Mouse (Mus musculus): ENCODE results near the gene Cyp2t4. TPM values are rescaled to one million over a fixed set of nuclear protein-coding genes. Genes with fewer than 3 reads are reported as not detected.
A peak's percentile ranks its signal among the peaks of the same experiment; 100 is the strongest.

Gene Cyp2t4
- total and polyA plus RNA-seq, 2 experiments, result not detected

DNA sequence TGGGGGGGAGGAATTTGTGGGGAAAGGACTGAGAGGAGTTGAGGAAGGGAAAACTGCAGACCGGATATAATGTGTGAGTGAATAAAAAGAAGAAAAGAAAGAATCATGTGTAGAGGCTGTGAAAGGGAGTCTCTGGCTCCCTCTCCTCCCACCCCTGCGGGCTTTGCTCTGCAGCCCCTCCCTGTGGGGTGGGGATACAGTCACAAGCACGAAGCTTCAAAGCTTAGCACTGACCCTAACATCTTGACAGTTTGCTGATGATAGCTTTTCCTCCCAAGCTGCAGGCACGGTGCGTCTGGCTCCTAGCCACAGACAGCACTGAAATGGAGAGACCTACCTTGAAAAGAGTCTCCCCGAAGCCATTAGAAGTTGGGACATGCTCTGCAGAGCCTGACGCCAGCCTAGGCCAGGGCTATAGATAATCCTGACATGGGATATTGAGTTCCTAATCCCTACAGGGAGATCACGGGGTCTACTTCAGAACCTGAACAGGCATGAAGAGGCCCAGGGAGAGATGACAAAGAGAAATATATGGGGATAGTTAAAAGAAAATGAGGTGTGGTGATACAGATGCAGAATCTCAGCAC, 17.0 kb upstream of the Cyp2t4 start:
- 51% methylated on average over 8 of the region's 8 CpGs for whole genome bisulfite sequencing
- DNase-seq (ENCODE audit: extremely low read depth, low read depth, low spot score), result peak; percentile 32
- no peak overlapping the region for H3K4me3 ChIP-seq (ENCODE audit: insufficient read depth, low read depth, low read length)

DNA sequence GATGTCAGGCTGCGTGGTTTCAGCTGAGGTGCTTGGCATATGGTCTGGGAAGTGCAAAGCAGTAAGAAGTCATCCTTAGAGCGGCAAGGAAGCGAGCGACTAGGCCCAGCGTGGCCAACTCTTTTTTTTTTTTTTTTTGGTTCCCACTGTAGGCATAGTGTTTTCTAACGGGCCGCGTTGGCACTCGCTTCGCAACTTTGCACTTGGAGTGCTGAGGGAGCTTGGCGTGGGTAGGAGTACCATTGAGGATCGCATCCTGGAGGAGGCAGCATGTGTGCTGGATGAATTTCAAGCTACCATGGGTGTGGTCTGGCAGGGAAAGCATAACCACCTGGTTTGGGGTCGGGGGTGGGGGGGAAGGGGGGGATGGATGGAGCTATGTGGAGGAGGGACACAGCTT, 2.5 kb downstream of the Cyp2t4 start:
- DNase-seq (ENCODE audit: extremely low read depth, low read depth, low spot score), result no peak
- Histone ChIP-seq H3K27me3 (ENCODE audit: control insufficient read depth, insufficient read depth, low read length) (no peaks in the 10 kb centered on the region), H3K9ac (ENCODE audit: low read depth, low read length) (no peak overlapping the region), H3K27ac (replicated peaks; ENCODE audit: insufficient read depth, low read depth, low read length) (no peak overlapping the region), H3K36me3 (ENCODE audit: control insufficient read depth, insufficient read depth, low read length) (peaks cover 10% of the 10 kb centered on the region; the same call in 1 of the 2 replicates), H3K79me2 (ENCODE audit: control insufficient read depth, insufficient read depth, low read length) (no peaks in the 10 kb centered on the region), H3K4me1 (ENCODE audit: control insufficient read depth, insufficient read depth, low read length) (peaks cover 3% of the 10 kb centered on the region; the same call in 1 of the 2 replicates), H3K4me3 (ENCODE audit: insufficient read depth, low read depth, low read length) (no peak overlapping the region)
- 85% methylated on average over 13 of the region's 13 CpGs for WGBS
- TF ChIP-seq POLR2A (IDR thresholded peaks at IDR 0.05; ENCODE audit: extremely low read depth, insufficient read depth, low read length) (no peak), CTCF (IDR thresholded peaks at IDR 0.05; ENCODE audit: low read depth, low read length) (no peak)

More for the DNA sequence above, 17.0 kb upstream of the Cyp2t4 start:
- H3K9ac ChIP-seq (ENCODE audit: low read depth, low read length), result no peak overlapping the region
- no peaks in the 10 kb centered on the region for H3K27me3 ChIP-seq (ENCODE audit: control insufficient read depth, insufficient read depth, low read length)
- H3K4me1 ChIP-seq (ENCODE audit: control insufficient read depth, insufficient read depth, low read length), result peaks cover 4% of the 10 kb centered on the region; the same call in 1 of the 2 replicates
- peaks cover 27% of the 10 kb centered on the region for H3K36me3 ChIP-seq (ENCODE audit: control insufficient read depth, insufficient read depth, low read length)
- H3K79me2 ChIP-seq (ENCODE audit: control insufficient read depth, insufficient read depth, low read length), result no peaks in the 10 kb centered on the region
- no peak for TF ChIP-seq POLR2A (IDR thresholded peaks at IDR 0.05; ENCODE audit: extremely low read depth, insufficient read depth, low read length)
- TF ChIP-seq CTCF (IDR thresholded peaks at IDR 0.05; ENCODE audit: low read depth, low read length), result no peak
- H3K27ac ChIP-seq (replicated peaks; ENCODE audit: insufficient read depth, low read depth, low read length), result no peak overlapping the region

DNA sequence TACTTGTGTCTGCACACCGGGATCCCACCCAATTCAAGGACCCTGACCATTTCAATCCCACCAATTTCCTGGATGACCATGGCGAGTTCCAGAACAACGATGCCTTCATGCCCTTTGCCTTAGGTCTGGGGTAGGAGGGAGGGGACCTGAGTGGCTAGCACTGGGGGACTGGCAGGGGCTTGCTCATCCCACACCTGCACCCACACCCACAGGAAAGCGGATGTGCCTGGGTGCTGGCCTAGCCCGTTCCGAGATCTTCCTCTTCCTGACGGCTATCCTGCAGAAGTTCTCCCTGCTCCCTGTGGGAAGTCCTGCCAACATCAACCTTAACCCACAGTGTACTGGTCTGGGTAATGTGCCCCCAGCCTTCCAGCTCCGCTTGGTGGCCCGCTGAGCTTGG, 4.7 kb downstream of the Cyp2t4 start:
- no peaks in the 10 kb centered on the region for H3K27me3 ChIP-seq (ENCODE audit: control insufficient read depth, insufficient read depth, low read length)
- no peak for DNase-seq (ENCODE audit: extremely low read depth, low read depth, low spot score)
- H3K4me3 ChIP-seq (ENCODE audit: insufficient read depth, low read depth, low read length), result no peak overlapping the region
- peaks cover 10% of the 10 kb centered on the region; the same call in 1 of the 2 replicates for H3K36me3 ChIP-seq (ENCODE audit: control insufficient read depth, insufficient read depth, low read length)
- no peak overlapping the region for H3K27ac ChIP-seq (replicated peaks; ENCODE audit: insufficient read depth, low read depth, low read length)
- no peaks in the 10 kb centered on the region for H3K79me2 ChIP-seq (ENCODE audit: control insufficient read depth, insufficient read depth, low read length)
- peaks cover 13% of the 10 kb centered on the region for H3K4me1 ChIP-seq (ENCODE audit: control insufficient read depth, insufficient read depth, low read length)
- no peak for TF ChIP-seq CTCF (IDR thresholded peaks at IDR 0.05; ENCODE audit: low read depth, low read length)
- TF ChIP-seq POLR2A (IDR thresholded peaks at IDR 0.05; ENCODE audit: extremely low read depth, insufficient read depth, low read length), result no peak
- no peak overlapping the region for H3K9ac ChIP-seq (ENCODE audit: low read depth, low read length)
- 91% methylated on average over 9 of the region's 9 CpGs for WGBS

DNA sequence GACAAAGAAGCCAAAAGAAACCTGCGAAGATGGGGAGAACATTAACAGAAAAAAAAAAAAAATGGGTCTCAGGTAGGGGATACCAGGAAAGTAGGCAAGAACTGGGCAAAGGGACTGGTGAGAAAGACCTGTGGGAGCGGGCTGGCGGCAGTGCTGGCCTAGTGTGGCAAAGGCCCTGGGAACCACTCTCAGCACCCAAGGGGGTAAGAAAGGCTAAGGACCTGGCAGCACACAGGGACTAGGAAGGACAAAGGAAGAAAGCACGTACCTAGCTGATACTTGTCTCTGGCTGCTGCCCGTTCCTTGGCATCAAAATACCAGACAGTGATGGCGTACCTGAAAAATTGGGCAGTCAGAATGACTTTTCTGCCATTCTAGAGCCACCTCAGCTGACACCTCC, 5.7 kb downstream of the Cyp2t4 start:
- peaks cover 10% of the 10 kb centered on the region; the same call in 1 of the 2 replicates for H3K36me3 ChIP-seq (ENCODE audit: control insufficient read depth, insufficient read depth, low read length)
- WGBS, result 96% methylated on average over 6 of the region's 6 CpGs
- DNase-seq (ENCODE audit: extremely low read depth, low read depth, low spot score), result no peak

DNA sequence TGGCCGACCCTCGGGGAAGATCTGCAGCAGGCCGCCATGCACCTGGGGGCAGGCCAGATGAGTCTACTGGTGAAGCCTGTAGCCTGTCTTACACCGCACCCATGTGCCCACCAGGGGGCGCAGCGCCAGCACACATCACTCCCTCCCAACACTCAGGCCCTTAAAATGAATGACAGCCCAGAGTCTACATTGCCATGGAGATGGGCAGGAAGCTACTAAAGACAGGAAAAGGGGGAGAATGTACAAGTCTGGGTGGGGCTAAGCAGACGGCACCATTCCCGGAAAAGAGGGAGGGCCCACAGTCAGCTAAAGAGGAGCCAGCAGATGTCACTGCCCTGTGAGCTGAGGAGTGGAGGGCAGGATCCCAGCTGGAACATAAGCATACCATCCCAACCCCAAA, 6.4 kb downstream of the Cyp2t4 start:
- peak; percentile 65 for DNase-seq (ENCODE audit: extremely low read depth, low read depth, low spot score)
- WGBS, result 14% methylated on average over 8 of the region's 8 CpGs
- Histone ChIP-seq H3K9ac (ENCODE audit: low read depth, low read length) (no peak overlapping the region), H3K27ac (replicated peaks; ENCODE audit: insufficient read depth, low read depth, low read length) (no peak overlapping the region), H3K27me3 (ENCODE audit: control insufficient read depth, insufficient read depth, low read length) (no peaks in the 10 kb centered on the region), H3K36me3 (ENCODE audit: control insufficient read depth, insufficient read depth, low read length) (peaks cover 10% of the 10 kb centered on the region; the same call in 1 of the 2 replicates), H3K4me3 (ENCODE audit: insufficient read depth, low read depth, low read length) (no peak overlapping the region), H3K4me1 (ENCODE audit: control insufficient read depth, insufficient read depth, low read length) (peaks cover 24% of the 10 kb centered on the region), H3K79me2 (ENCODE audit: control insufficient read depth, insufficient read depth, low read length) (peaks cover 2% of the 10 kb centered on the region; the same call in 1 of the 2 replicates)
- TF ChIP-seq POLR2A (IDR thresholded peaks at IDR 0.05; ENCODE audit: extremely low read depth, insufficient read depth, low read length) (no peak), CTCF (IDR thresholded peaks at IDR 0.05; ENCODE audit: low read depth, low read length) (peak; percentile 97)

More for the DNA sequence above, 5.7 kb downstream of the Cyp2t4 start:
- Histone ChIP-seq H3K27me3 (ENCODE audit: control insufficient read depth, insufficient read depth, low read length) (no peaks in the 10 kb centered on the region), H3K4me3 (ENCODE audit: insufficient read depth, low read depth, low read length) (no peak overlapping the region), H3K79me2 (ENCODE audit: control insufficient read depth, insufficient read depth, low read length) (no peaks in the 10 kb centered on the region; the same call in 1 of the 2 replicates), H3K4me1 (ENCODE audit: control insufficient read depth, insufficient read depth, low read length) (peaks cover 22% of the 10 kb centered on the region), H3K9ac (ENCODE audit: low read depth, low read length) (no peak overlapping the region), H3K27ac (replicated peaks; ENCODE audit: insufficient read depth, low read depth, low read length) (no peak overlapping the region)
- no peak for TF ChIP-seq POLR2A (IDR thresholded peaks at IDR 0.05; ENCODE audit: extremely low read depth, insufficient read depth, low read length)
- no peak for TF ChIP-seq CTCF (IDR thresholded peaks at IDR 0.05; ENCODE audit: low read depth, low read length)

DNA sequence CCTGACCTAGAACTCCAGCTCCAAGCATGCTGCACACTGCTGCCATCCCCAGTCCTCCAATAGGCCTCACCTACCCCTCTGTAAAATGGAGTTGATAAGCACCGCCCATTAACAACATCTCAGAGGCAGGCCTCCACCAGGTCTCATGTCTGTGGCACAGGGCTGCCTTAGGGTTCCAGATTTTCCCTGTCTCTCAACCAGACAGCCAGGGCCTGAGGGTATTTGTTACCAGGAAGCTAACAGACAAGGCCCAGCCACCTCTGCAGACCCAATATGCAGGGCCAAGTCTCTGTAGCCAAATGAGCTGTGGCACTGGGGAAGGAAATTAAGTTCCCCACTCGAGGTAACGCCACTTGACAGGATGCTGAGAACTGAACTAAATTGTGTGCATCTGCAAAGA, 7.4 kb downstream of the Cyp2t4 start:
- H3K4me1 ChIP-seq (ENCODE audit: control insufficient read depth, insufficient read depth, low read length), result peaks cover 26% of the 10 kb centered on the region
- TF ChIP-seq POLR2A (IDR thresholded peaks at IDR 0.05; ENCODE audit: extremely low read depth, insufficient read depth, low read length), result no peak
- no peak for TF ChIP-seq CTCF (IDR thresholded peaks at IDR 0.05; ENCODE audit: low read depth, low read length)
- no peaks in the 10 kb centered on the region for H3K27me3 ChIP-seq (ENCODE audit: control insufficient read depth, insufficient read depth, low read length)
- 84% methylated on average over 3 of the region's 3 CpGs for WGBS
- peaks cover 4% of the 10 kb centered on the region; the same call in 1 of the 2 replicates for H3K79me2 ChIP-seq (ENCODE audit: control insufficient read depth, insufficient read depth, low read length)
- H3K9ac ChIP-seq (ENCODE audit: low read depth, low read length), result no peak overlapping the region
- peaks cover 10% of the 10 kb centered on the region; the same call in 1 of the 2 replicates for H3K36me3 ChIP-seq (ENCODE audit: control insufficient read depth, insufficient read depth, low read length)
- DNase-seq (ENCODE audit: extremely low read depth, low read depth, low spot score), result no peak
- no peak overlapping the region for H3K4me3 ChIP-seq (ENCODE audit: insufficient read depth, low read depth, low read length)
- H3K27ac ChIP-seq (replicated peaks; ENCODE audit: insufficient read depth, low read depth, low read length), result no peak overlapping the region
